8 mouse cellular contexts compared by ENCODE assay signal in genomic region chr2:170343819-170344317, GRCm38 (mm10).
A peak's percentile ranks its signal among the peaks of the same experiment; 100 is the strongest.
DNase-seq lines count a peak whose midpoint lies in the region; ATAC-seq and TF ChIP-seq lines count a peak whose summit lies in the region.

No protein-coding gene starts in this region.

- ATAC-seq in heart, embryonic 12.5 days (ENCODE audit: insufficient number of reproducible peaks, low FRiP score): no peak
- peak; percentile 76 for ATAC-seq in intestine, embryonic 15.5 days
- ATAC-seq in midbrain, embryonic 16.5 days: peak; percentile 65; the same call in 1 of the 2 replicates

- peak overlapping the region; percentile 19; the same call in 1 of the 2 replicates for H3K27ac ChIP-seq in heart, embryonic 12.5 days (ENCODE audit: poor library complexity, severe bottlenecking)
- H3K27ac ChIP-seq in heart, adult 2 months: no peak overlapping the region
- H3K27ac ChIP-seq in intestine, embryonic 15.5 days: peak overlapping the region; percentile 89
- peak overlapping the region; percentile 14; the same call in 1 of the 2 replicates for H3K27ac ChIP-seq in midbrain, embryonic 16.5 days (ENCODE audit: low read length)

- no peak for TF ChIP-seq CTCF in heart, adult 2 months (IDR thresholded peaks at IDR 0.05)

- peaks cover 37% of the 10 kb centered on the region for H3K4me1 ChIP-seq in heart, embryonic 12.5 days (replicated peaks)
- H3K4me1 ChIP-seq in heart, adult 2 months (ENCODE audit: control insufficient read depth, insufficient read depth, low read length): no peaks in the 10 kb centered on the region; the same call in 1 of the 2 replicates
- peaks cover 37% of the 10 kb centered on the region for H3K4me1 ChIP-seq in intestine, embryonic 15.5 days (replicated peaks)
- peaks cover 9% of the 10 kb centered on the region for H3K4me1 ChIP-seq in midbrain, embryonic 16.5 days (ENCODE audit: control insufficient read depth, insufficient read depth, low read length)

- no peak for TF ChIP-seq EP300 in heart, adult 2 months (IDR thresholded peaks at IDR 0.05; ENCODE audit: insufficient read depth, low read depth, low read length)

- no peaks in the 10 kb centered on the region for H3K79me2 ChIP-seq in heart, adult 2 months (replicated peaks; ENCODE audit: control insufficient read depth, insufficient read depth, low read length)

- H3K4me2 ChIP-seq in heart, embryonic 12.5 days: no peak overlapping the region
- H3K4me2 ChIP-seq in intestine, embryonic 15.5 days (replicated peaks): peak overlapping the region; percentile 41
- H3K4me2 ChIP-seq in midbrain, embryonic 16.5 days (ENCODE audit: low read length): no peak overlapping the region

- no peaks in the 10 kb centered on the region for H3K27me3 ChIP-seq in heart, embryonic 12.5 days (replicated peaks)
- no peaks in the 10 kb centered on the region for H3K27me3 ChIP-seq in heart, adult 2 months (ENCODE audit: control insufficient read depth, insufficient read depth, low read length)
- H3K27me3 ChIP-seq in intestine, embryonic 15.5 days (replicated peaks): no peaks in the 10 kb centered on the region
- no peaks in the 10 kb centered on the region for H3K27me3 ChIP-seq in midbrain, embryonic 16.5 days (ENCODE audit: control insufficient read depth, insufficient read depth, low read depth, low read length)

- WGBS in heart, embryonic 12.5 days: 47% methylated on average over 10 of the region's 10 CpGs
- WGBS in heart, adult 2 months: 69% methylated on average over 10 of the region's 10 CpGs
- WGBS in intestine, embryonic 15.5 days: 10% methylated on average over 10 of the region's 10 CpGs
- 44% methylated on average over 10 of the region's 10 CpGs for WGBS in midbrain, embryonic 16.5 days

- H3K4me3 ChIP-seq in heart, embryonic 12.5 days: no peak overlapping the region
- H3K4me3 ChIP-seq in heart, adult 2 months: no peak overlapping the region
- no peak overlapping the region for H3K4me3 ChIP-seq in intestine, embryonic 15.5 days (replicated peaks)
- H3K4me3 ChIP-seq in midbrain, embryonic 16.5 days (ENCODE audit: low read depth, low read length): no peak overlapping the region

- no peak overlapping the region for H3K9ac ChIP-seq in heart, embryonic 12.5 days
- H3K9ac ChIP-seq in heart, adult 2 months (ENCODE audit: low read depth, low read length): no peak overlapping the region
- H3K9ac ChIP-seq in intestine, embryonic 15.5 days: 0 out of 2 replicates have a peak overlapping the region, but pooled peaks have one; percentile 4
- no peak overlapping the region for H3K9ac ChIP-seq in midbrain, embryonic 16.5 days (ENCODE audit: low read depth, low read length)

- H3K36me3 ChIP-seq in heart, embryonic 12.5 days: no peaks in the 10 kb centered on the region
- no peaks in the 10 kb centered on the region for H3K36me3 ChIP-seq in heart, adult 2 months (ENCODE audit: control insufficient read depth, insufficient read depth, low read length)
- no peaks in the 10 kb centered on the region for H3K36me3 ChIP-seq in intestine, embryonic 15.5 days
- no peaks in the 10 kb centered on the region for H3K36me3 ChIP-seq in midbrain, embryonic 16.5 days (ENCODE audit: control insufficient read depth, insufficient read depth, low read length)

- no peak for TF ChIP-seq POLR2A in heart, adult 2 months (IDR thresholded peaks at IDR 0.05; ENCODE audit: insufficient read depth, low read depth, low read length)

- intact Hi-C loops in heart, adult 2 months (cut with DNase I): loop anchor here (5.0 kb wide), 1 partner anchor 77 kb away; no protein-coding TSS in a partner anchor

- H3K9me3 ChIP-seq in heart, embryonic 12.5 days (replicated peaks): 0 out of 2 replicates have a peak, but pooled peaks cover 4% of the 10 kb centered on the region
- no peaks in the 10 kb centered on the region for H3K9me3 ChIP-seq in intestine, embryonic 15.5 days
- H3K9me3 ChIP-seq in midbrain, embryonic 16.5 days (replicated peaks; ENCODE audit: control insufficient read depth, low read length, poor library complexity, severe bottlenecking): no peaks in the 10 kb centered on the region

- DNase-seq in heart, adult 2 months: no peak
- peak; percentile 75 for DNase-seq in adipocyte (ENCODE audit: low spot score)
- DNase-seq in ovary, postnatal 36 days (ENCODE audit: low spot score): no peak
- no peak for DNase-seq in kidney, adult 11 months
- DNase-seq in layer of hippocampus, adult 9-11 months: no peak
